Mouse (Mus musculus) intestine, embryonic 16.5 days (tissue): Measurements from ENCODE around the gene Btbd16. TPM values are rescaled to one million over a fixed set of nuclear protein-coding genes. Genes with fewer than 3 reads are reported as not detected.

ENCODE experiments used
- ATAC-seq: fragments of 200-750 bp; cut with Nextera tagmentation; 2 replicates; pipeline ENCODE4 v1.8.0; 2017; ENCODE audit warnings: moderate TSS enrichment, moderate library complexity
- H3K27ac ChIP-seq: fragments of 300-500 bp; sonication (generic); 2 replicates; pipeline ENCODE4 v1.5.1; 2014; ENCODE audit warnings: mild to moderate bottlenecking, low read length
- H3K27me3 ChIP-seq: fragments of 300-500 bp; sonication (generic); replicated peaks from 2 replicates; pipeline ENCODE4 v1.6.1; 2014; ENCODE audit warnings: low read length, control low read depth, mixed read lengths; ENCODE audit not compliant: control insufficient read depth, insufficient read depth
- H3K36me3 ChIP-seq: fragments of 300-500 bp; sonication (generic); 2 replicates; pipeline ENCODE4 v1.6.1; 2014; ENCODE audit warnings: low read length, control low read depth; ENCODE audit not compliant: control insufficient read depth, insufficient read depth
- H3K4me1 ChIP-seq: fragments of 300-500 bp; sonication (generic); 2 replicates; pipeline ENCODE4 v1.6.1; 2014; ENCODE audit warnings: low read length, control low read depth, mixed read lengths; ENCODE audit not compliant: control insufficient read depth, insufficient read depth
- H3K4me2 ChIP-seq: fragments of 300-500 bp; sonication (generic); 2 replicates; pipeline ENCODE4 v1.6.1; 2014; ENCODE audit warnings: low read depth, low read length, control low read depth
- H3K4me3 ChIP-seq: fragments of 300-500 bp; sonication (generic); 2 replicates; pipeline ENCODE4 v1.5.1; 2014; ENCODE audit warnings: mild to moderate bottlenecking, low read length
- H3K9ac ChIP-seq: fragments of 300-500 bp; sonication (generic); 2 replicates; pipeline ENCODE4 v1.6.1; 2014; ENCODE audit warnings: low read depth, low read length
- H3K9me3 ChIP-seq: fragments of 300-500 bp; sonication (generic); 2 replicates; pipeline ENCODE4 v1.6.1; 2016; ENCODE audit warnings: low read length, control low read depth; ENCODE audit not compliant: control insufficient read depth
- WGBS: fragments of 180-500 bp; shearing (Covaris S2); extraction: QIAGEN DNeasy Blood & Tissue Kit; methylation state at CpG from one replicate; pipeline ENCODE4 v1.1.7; 2014; 5-methylcytosine and 5-hydroxymethylcytosine counted together
- polyA plus RNA-seq: library from polyadenylated mRNA; unstranded; fragments of >200 nt; fragmentation: Nextera tagmentation; extraction: Ambion mirVana; gene quantifications from 2 replicates; pipeline ENCODE4 v1.2.1, GENCODE M21; 2015

The Btbd16 gene
- polyA plus RNA-seq, 1 experiment from 2014 or later = 0.05 TPM

GRCm38 (mm10) chr7:130838658-130839025, 64.8 kb downstream of the Btbd16 start:
- H3K36me3 ChIP-seq = no peaks in the 10 kb centered on the region
- no peaks in the 10 kb centered on the region for H3K9me3 ChIP-seq
- no peak overlapping the region for H3K27ac ChIP-seq
- ATAC-seq = no peak
- H3K9ac ChIP-seq = no peak overlapping the region
- WGBS = 72% methylated on average over 3 of the region's 3 CpGs
- no peak overlapping the region for H3K4me2 ChIP-seq
- no peak overlapping the region for H3K4me3 ChIP-seq
- H3K27me3 ChIP-seq = no peaks in the 10 kb centered on the region
- H3K4me1 ChIP-seq = peaks cover 24% of the 10 kb centered on the region

- no peak overlapping the region for H3K4me3 ChIP-seq
- H3K9me3 ChIP-seq = no peaks in the 10 kb centered on the region
- H3K4me2 ChIP-seq = no peak overlapping the region
- no peak overlapping the region for H3K9ac ChIP-seq
- 70% methylated on average over 12 of the region's 12 CpGs for WGBS
- H3K4me1 ChIP-seq = peaks cover 23% of the 10 kb centered on the region
- H3K27me3 ChIP-seq = no peaks in the 10 kb centered on the region
- H3K27ac ChIP-seq = no peak overlapping the region
- peak; percentile 70 for ATAC-seq
- no peaks in the 10 kb centered on the region for H3K36me3 ChIP-seq
Observed at GRCm38 (mm10) chr7:130839380-130840100, 65.7 kb downstream of the Btbd16 start.

- ATAC-seq = no peak
- Histone ChIP-seq H3K4me1 (no peaks in the 10 kb centered on the region), H3K27ac (no peak overlapping the region), H3K4me2 (no peak overlapping the region), H3K9me3 (no peaks in the 10 kb centered on the region), H3K36me3 (no peaks in the 10 kb centered on the region), H3K4me3 (no peak overlapping the region), H3K27me3 (no peaks in the 10 kb centered on the region), H3K9ac (no peak overlapping the region)
- 84% methylated on average over 17 of the region's 17 CpGs for WGBS
Observed at GRCm38 (mm10) chr7:130847164-130847718, 73.4 kb downstream of the Btbd16 start.

- H3K4me1 ChIP-seq = peaks cover 3% of the 10 kb centered on the region; the same call in 1 of the 2 replicates
- no peak overlapping the region for H3K4me3 ChIP-seq
- peak; percentile 58 for ATAC-seq
- H3K27me3 ChIP-seq = no peaks in the 10 kb centered on the region
- no peak overlapping the region for H3K27ac ChIP-seq
- H3K36me3 ChIP-seq = no peaks in the 10 kb centered on the region
- H3K9ac ChIP-seq = no peak overlapping the region
- H3K9me3 ChIP-seq = no peaks in the 10 kb centered on the region
- H3K4me2 ChIP-seq = no peak overlapping the region
- 48% methylated on average over 4 of the region's 4 CpGs for WGBS
Observed at GRCm38 (mm10) chr7:130854684-130855292, 80.9 kb downstream of the Btbd16 start.

- Histone ChIP-seq H3K36me3 (no peaks in the 10 kb centered on the region), H3K27ac (no peak overlapping the region), H3K4me2 (no peak overlapping the region), H3K27me3 (no peaks in the 10 kb centered on the region), H3K9me3 (no peaks in the 10 kb centered on the region), H3K4me1 (peaks cover 3% of the 10 kb centered on the region; the same call in 1 of the 2 replicates), H3K9ac (no peak overlapping the region), H3K4me3 (no peak overlapping the region)
- 46% methylated on average over 3 of the region's 3 CpGs for WGBS
- no peak for ATAC-seq
Observed at GRCm38 (mm10) chr7:130855681-130856080, 81.8 kb downstream of the Btbd16 start.

- no peak overlapping the region for H3K27ac ChIP-seq
- no peak overlapping the region for H3K4me3 ChIP-seq
- H3K4me2 ChIP-seq = no peak overlapping the region
- H3K9me3 ChIP-seq = no peaks in the 10 kb centered on the region
- H3K4me1 ChIP-seq = peaks cover 3% of the 10 kb centered on the region; the same call in 1 of the 2 replicates
- WGBS = 81% methylated on average over 6 of the region's 6 CpGs
- H3K27me3 ChIP-seq = no peaks in the 10 kb centered on the region
- no peak for ATAC-seq
- H3K9ac ChIP-seq = no peak overlapping the region
- H3K36me3 ChIP-seq = no peaks in the 10 kb centered on the region
Observed at GRCm38 (mm10) chr7:130857973-130858372, 84.1 kb downstream of the Btbd16 start.

GRCm38 (mm10) chr7:130859926-130860325, 86.1 kb downstream of the Btbd16 start:
- Histone ChIP-seq H3K36me3 (no peaks in the 10 kb centered on the region), H3K9ac (no peak overlapping the region), H3K9me3 (no peaks in the 10 kb centered on the region), H3K27me3 (no peaks in the 10 kb centered on the region; the same call in 1 of the 2 replicates), H3K4me2 (no peak overlapping the region), H3K27ac (no peak overlapping the region), H3K4me3 (no peak overlapping the region), H3K4me1 (peaks cover 1% of the 10 kb centered on the region; the same call in 1 of the 2 replicates)
- no peak for ATAC-seq
- WGBS = 55% methylated on average over 4 of the region's 5 CpGs

- Histone ChIP-seq H3K4me3 (no peak overlapping the region), H3K4me1 (no peaks in the 10 kb centered on the region), H3K27me3 (no peaks in the 10 kb centered on the region; the same call in 1 of the 2 replicates), H3K36me3 (no peaks in the 10 kb centered on the region), H3K27ac (no peak overlapping the region), H3K4me2 (no peak overlapping the region), H3K9me3 (no peaks in the 10 kb centered on the region), H3K9ac (no peak overlapping the region)
- WGBS = 56% methylated on average over 11 of the region's 11 CpGs
- no peak for ATAC-seq
Observed at GRCm38 (mm10) chr7:130860721-130861142, 86.9 kb downstream of the Btbd16 start.

- H3K27me3 ChIP-seq = no peaks in the 10 kb centered on the region; the same call in 1 of the 2 replicates
- ATAC-seq = no peak
- H3K4me2 ChIP-seq = no peak overlapping the region
- H3K36me3 ChIP-seq = no peaks in the 10 kb centered on the region
- no peak overlapping the region for H3K4me3 ChIP-seq
- no peak overlapping the region for H3K27ac ChIP-seq
- 0 out of 2 replicates have a peak, but pooled peaks cover 3% of the 10 kb centered on the region for H3K4me1 ChIP-seq
- H3K9me3 ChIP-seq = no peaks in the 10 kb centered on the region
- no peak overlapping the region for H3K9ac ChIP-seq
- 42% methylated on average over 1 of the region's 1 CpGs for WGBS
Observed at GRCm38 (mm10) chr7:130862501-130862900, 88.6 kb downstream of the Btbd16 start.
